Mouse (Mus musculus) CH12.LX (cell line): ENCODE measurements around the gene Msh5. TPM values are rescaled to one million over a fixed set of nuclear protein-coding genes. Genes with fewer than 3 reads are reported as not detected.

ENCODE experiments used
- DNase-seq: peaks from one replicate; pipeline ENCODE4 v3.0.0-alpha.2; 2013; ENCODE audit errors: extremely low read depth
- H3K27ac ChIP-seq: 2 replicates; pipeline ENCODE4 v1.5.1; 2012; ENCODE audit warnings: low read depth, mild to moderate bottlenecking, control low read depth, moderate library complexity; ENCODE audit not compliant: insufficient read depth
- H3K27me3 ChIP-seq: replicated peaks from 2 replicates; pipeline ENCODE3; 2012; ENCODE audit warnings: inconsistent platforms
- H3K36me3 ChIP-seq, 2 experiments: replicated peaks in 1 of 2; 2 replicates each; pipeline versions ENCODE3 to v1.6.1; 2012; ENCODE audit warnings: inconsistent platforms in 1 of 2, low read length in 1 of 2, mild to moderate bottlenecking in 1 of 2, mixed read lengths in 1 of 2, moderate library complexity in 1 of 2; ENCODE audit not compliant: control insufficient read depth in 1 of 2, insufficient read depth in 1 of 2
- H3K4me1 ChIP-seq, 2 experiments: 2 replicates each; pipeline ENCODE4 v1.6.1; 2012; ENCODE audit warnings: inconsistent platforms in 1 of 2, moderate library complexity in 1 of 2; ENCODE audit not compliant: insufficient read depth in 2 of 2, control insufficient read depth in 1 of 2
- H3K4me2 ChIP-seq: 2 replicates; pipeline ENCODE4 v1.6.1; 2012; ENCODE audit warnings: low read depth, mild to moderate bottlenecking, control low read depth; ENCODE audit not compliant: poor library complexity, insufficient read depth, severe bottlenecking
- H3K4me3 ChIP-seq, 3 experiments: fragments of 150-350 bp in 1 of 3; sonication (generic) in 1 of 3; replicated peaks in 1 of 3; 2 replicates each; pipeline versions ENCODE3 to v1.5.1; 2011 to 2012; ENCODE audit warnings: low read depth in 2 of 3, low read length in 2 of 3, mild to moderate bottlenecking in 2 of 3, moderate library complexity in 2 of 3, control low read depth in 1 of 3, improper control_type of control experiment in 1 of 3, inconsistent platforms in 1 of 3, mixed read lengths in 1 of 3; ENCODE audit not compliant: poor library complexity in 1 of 3
- H3K79me2 ChIP-seq: replicated peaks from 2 replicates; pipeline ENCODE4 v1.6.1; 2012; ENCODE audit warnings: mild to moderate bottlenecking, moderate library complexity; ENCODE audit not compliant: control insufficient read depth, poor library complexity, insufficient read depth, severe bottlenecking; ENCODE audit errors: extremely low read depth
- H3K9ac ChIP-seq: 2 replicates; pipeline ENCODE4 v1.6.1; 2012; ENCODE audit warnings: low read depth, mild to moderate bottlenecking, control low read depth, moderate library complexity; ENCODE audit not compliant: insufficient read depth
- H3K9me3 ChIP-seq: replicated peaks from 2 replicates; pipeline ENCODE3; 2012; ENCODE audit warnings: low read length, inconsistent platforms, mixed read lengths
- BHLHE40 ChIP-seq: IDR thresholded peaks from 2 replicates; pipeline ENCODE4 v1.6.1; 2011; ENCODE audit warnings: mild to moderate bottlenecking, low read depth, low read length, improper control_type of control experiment
- CHD2 ChIP-seq: IDR thresholded peaks from 2 replicates; pipeline ENCODE4 v1.6.1; 2011; ENCODE audit warnings: low read length, improper control_type of control experiment
- CTCF ChIP-seq, 2 experiments: IDR thresholded peaks in 1 of 2; conservative IDR thresholded peaks in 1 of 2; 2 replicates each; pipeline ENCODE4 v1.5.1; 2011 to 2012; ENCODE audit warnings: low read depth in 2 of 2, low read length in 2 of 2, improper control_type of control experiment in 1 of 2, inconsistent platforms in 1 of 2, mild to moderate bottlenecking in 1 of 2, moderate library complexity in 1 of 2
- E2F4 ChIP-seq: IDR thresholded peaks from 2 replicates; pipeline ENCODE4 v1.6.1; 2011; ENCODE audit warnings: low read depth, low read length, improper control_type of control experiment; ENCODE audit not compliant: insufficient replicate concordance
- ELF1 ChIP-seq: IDR thresholded peaks from 2 replicates; pipeline ENCODE4 v1.6.1; 2014; ENCODE audit warnings: low read depth, mild to moderate bottlenecking, inconsistent platforms, low read length, improper control_type of control experiment
- EP300 ChIP-seq: IDR thresholded peaks from 2 replicates; pipeline ENCODE4 v1.6.1; 2011; ENCODE audit warnings: low read length, improper control_type of control experiment
- ETS1 ChIP-seq: conservative IDR thresholded peaks from 2 replicates; pipeline ENCODE4 v1.6.1; 2012; ENCODE audit warnings: low read depth, mild to moderate bottlenecking, inconsistent platforms, low read length, improper control_type of control experiment, moderate library complexity
- IRF4 ChIP-seq: IDR thresholded peaks from 2 replicates; pipeline ENCODE4 v1.6.1; 2014; ENCODE audit warnings: low read depth, mild to moderate bottlenecking, inconsistent platforms, low read length, improper control_type of control experiment
- JUND ChIP-seq: conservative IDR thresholded peaks from 2 replicates; pipeline ENCODE4 v1.6.1; 2011; ENCODE audit warnings: low read depth, low read length, improper control_type of control experiment
- KAT2A ChIP-seq: IDR thresholded peaks from 2 replicates; pipeline ENCODE4 v1.6.1; 2012; ENCODE audit warnings: low read length, improper control_type of control experiment, inconsistent platforms; ENCODE audit not compliant: insufficient replicate concordance
- MXI1 ChIP-seq: IDR thresholded peaks from 2 replicates; pipeline ENCODE4 v1.6.1; 2011; ENCODE audit warnings: mild to moderate bottlenecking, low read depth, low read length, improper control_type of control experiment
- NELFE ChIP-seq: IDR thresholded peaks from 2 replicates; pipeline ENCODE4 v1.6.1; 2011; ENCODE audit warnings: low read depth, low read length, improper control_type of control experiment
- RCOR1 ChIP-seq: conservative IDR thresholded peaks from 2 replicates; pipeline ENCODE4 v1.6.1; 2012; ENCODE audit warnings: low read depth, mild to moderate bottlenecking, inconsistent platforms, low read length, improper control_type of control experiment
- SIN3A ChIP-seq: IDR thresholded peaks from 2 replicates; pipeline ENCODE4 v1.6.1; 2012; ENCODE audit warnings: low read length, improper control_type of control experiment, inconsistent platforms
- SMC3 ChIP-seq: IDR thresholded peaks from 2 replicates; pipeline ENCODE4 v1.6.1; 2011; ENCODE audit warnings: low read depth, low read length, improper control_type of control experiment
- TBP ChIP-seq: conservative IDR thresholded peaks from 2 replicates; pipeline ENCODE4 v1.6.1; 2011; ENCODE audit warnings: low read depth, low read length, improper control_type of control experiment
- TCF12 ChIP-seq: IDR thresholded peaks from 2 replicates; pipeline ENCODE4 v1.6.1; 2014; ENCODE audit warnings: low read depth, mild to moderate bottlenecking, inconsistent platforms, low read length, improper control_type of control experiment
- UBTF ChIP-seq: IDR thresholded peaks from 2 replicates; pipeline ENCODE4 v1.6.1; 2012; ENCODE audit warnings: low read depth, mild to moderate bottlenecking, inconsistent platforms, low read length, improper control_type of control experiment, moderate library complexity
- USF2 ChIP-seq: conservative IDR thresholded peaks from 2 replicates; pipeline ENCODE4 v1.6.1; 2011; ENCODE audit warnings: low read depth, low read length, improper control_type of control experiment
- ZMIZ1 ChIP-seq: IDR thresholded peaks from 2 replicates; pipeline ENCODE4 v1.6.1; 2012; ENCODE audit warnings: low read depth, mild to moderate bottlenecking, inconsistent platforms, low read length, improper control_type of control experiment
- ZNF384 ChIP-seq: IDR thresholded peaks from 2 replicates; pipeline ENCODE4 v1.6.1; 2012; ENCODE audit warnings: low read depth, low read length, improper control_type of control experiment, inconsistent platforms
- dilution Hi-C: fragments of 300-500 bp; cut with MboI; formaldehyde crosslinking; loops from 2 replicates; pipeline ENCODE4 v1.14.3; 2020; ENCODE audit warnings: low sequenced_read_pairs; ENCODE audit not compliant: extremely low pct_unique_long_range_greater_than_20kb, extremely low pct_ligation_motif_present
- in situ Hi-C: fragments of 300-500 bp; cut with MboI; formaldehyde crosslinking; loops from 3 replicates; pipeline ENCODE4 v1.14.3; 2019; ENCODE audit warnings: low sequenced_read_pairs, low pct_ligation_motif_present, low pct_unique_long_range_greater_than_20kb, mixed read lengths
- polyA plus RNA-seq: library from polyadenylated mRNA; unstranded; fragments of >175 nt; gene quantifications from 2 replicates; pipeline ENCODE4 v1.2.1, GENCODE M21; 2012; ENCODE audit warnings: low read depth; ENCODE audit not compliant: insufficient read length
- total RNA-seq, 2 experiments: library from RNA; depleted of rRNA; stranded (reverse); fragments of 300-350 nt in 1 of 2; fragments of >200 nt in 1 of 2; gene quantifications; 2 replicates each; pipeline ENCODE4 v1.2.3; 2012 to 2014

Msh5 gene
- total and polyA plus RNA-seq, 3 experiments = 6.1 to 13.1 (median 10.6) TPM

- in situ Hi-C loops = loop anchor here (5.0 to 10.0 kb wide), 3 partner anchors 47 to 215 kb away; partner anchors contain the start of genes Atp6v1g2, Ly6g5b, Ly6g6c and Mpig6b
These were observed 26.7 kb downstream of the Msh5 start for GRCm38 (mm10) chr17:35019894-35020293.

GRCm38 (mm10) chr17:35018171-35018570 is 28.4 kb downstream of the Msh5 start:
- Histone ChIP-seq H3K79me2 (no peaks in the 10 kb centered on the region), H3K9ac (no peak overlapping the region), H3K9me3 (no peaks in the 10 kb centered on the region), H3K36me3 (peaks cover 34 to 74% of the 10 kb centered on the region in 2 experiments), H3K4me3 (no peak overlapping the region), H3K27ac (no peak overlapping the region), H3K27me3 (no peaks in the 10 kb centered on the region), H3K4me2 (no peak overlapping the region), H3K4me1 (peaks cover 0 to 12% of the 10 kb centered on the region in 2 experiments; a peak in 2 of 4 replicates)
- dilution Hi-C loops = no loop called here
- DNase-seq = no peak
- in situ Hi-C loops = loop anchor here (10.0 kb wide), 1 partner anchor 217 kb away; the partner anchor contains the start of genes Atp6v1g2 and Nfkbil1
- no peak for TF ChIP-seq ETS1
- TF ChIP-seq UBTF = no peak
- no peak for TF ChIP-seq ZMIZ1
- TF ChIP-seq JUND = no peak
- TF ChIP-seq USF2 = no peak
- no peak for TF ChIP-seq MXI1
- TF ChIP-seq EP300 = no peak
- TF ChIP-seq CHD2 = no peak
- no peak for TF ChIP-seq CTCF (conservative IDR thresholded peaks at IDR 0.05 in 1 of 2, IDR thresholded peaks at IDR 0.05 in 1 of 2; ENCODE audit: low read depth in 2 of 2, low read length in 2 of 2)
- TF ChIP-seq ZNF384 = no peak
- no peak for TF ChIP-seq E2F4
- no peak for TF ChIP-seq SIN3A
- no peak for TF ChIP-seq KAT2A
- TF ChIP-seq SMC3 = no peak
- no peak for TF ChIP-seq TCF12

More at GRCm38 (mm10) chr17:35019894-35020293, 26.7 kb downstream of the Msh5 start:
- no peak overlapping the region for H3K9ac ChIP-seq
- H3K4me1 ChIP-seq = peaks cover 4 to 29% of the 10 kb centered on the region in 2 experiments
- no peak for DNase-seq
- TF ChIP-seq TBP (no peak), MXI1 (no peak), IRF4 (no peak), RCOR1 (no peak), BHLHE40 (no peak), SIN3A (no peak), ELF1 (no peak), CHD2 (no peak), NELFE (no peak)
- no peak overlapping the region for H3K4me2 ChIP-seq
- H3K27me3 ChIP-seq = no peaks in the 10 kb centered on the region
- dilution Hi-C loops = no loop called here
- no peaks in the 10 kb centered on the region for H3K79me2 ChIP-seq
- no peak overlapping the region for H3K27ac ChIP-seq
- no peak overlapping the region for H3K4me3 ChIP-seq
- peaks cover 17 to 73% of the 10 kb centered on the region in 2 experiments for H3K36me3 ChIP-seq
- no peaks in the 10 kb centered on the region for H3K9me3 ChIP-seq
